Mouse (Mus musculus) myocyte (in vitro differentiated cells): ENCODE measurements at regions not wholly inside any gene's neighbourhood (a gene's known extent, or its start where the extent isn't known, plus 50 kb on each side); places are given as distances from the start of the nearest gene placed in this dataset.

Experiments
- H3K27me3 ChIP-seq: one replicate; pipeline ENCODE4 v1.6.1; 2011; ENCODE audit not compliant: control insufficient read depth, insufficient read depth, insufficient read length
- H3K36me3 ChIP-seq: one replicate; pipeline ENCODE4 v1.6.1; 2011; ENCODE audit not compliant: control insufficient read depth, insufficient read depth
- H3K4me2 ChIP-seq: one replicate; pipeline ENCODE4 v1.6.1; 2011; ENCODE audit warnings: low read depth, control low read depth
- H3K4me3 ChIP-seq: one replicate; pipeline ENCODE4 v1.5.1; 2011; ENCODE audit warnings: mild to moderate bottlenecking, control low read depth, moderate library complexity
- H3K79me2 ChIP-seq: one replicate; pipeline ENCODE4 v1.6.1; 2011; ENCODE audit not compliant: control insufficient read depth, insufficient read depth
- H3ac ChIP-seq: one replicate; pipeline ENCODE4 v1.6.1; 2011; ENCODE audit not compliant: control insufficient read depth, insufficient read length
- CEBPB ChIP-seq: IDR thresholded peaks from 2 replicates; pipeline ENCODE4 v1.6.1; 2011; ENCODE audit warnings: mild to moderate bottlenecking, moderate library complexity; ENCODE audit not compliant: poor library complexity, insufficient read depth, severe bottlenecking
- E2F4 ChIP-seq: IDR thresholded peaks from one replicate; pipeline ENCODE4 v1.6.1; 2011; ENCODE audit warnings: mild to moderate bottlenecking, control low read depth, moderate library complexity; ENCODE audit not compliant: insufficient read depth
- MAX ChIP-seq: IDR thresholded peaks from one replicate; pipeline ENCODE4 v1.6.1; 2011; ENCODE audit warnings: low read depth, mild to moderate bottlenecking, control low read depth
- MYOD1 ChIP-seq, 3 experiments: IDR thresholded peaks; one replicate each; pipeline ENCODE4 v1.6.1; 2011; ENCODE audit warnings: control low read depth in 2 of 3, low read depth in 2 of 3, mild to moderate bottlenecking in 2 of 3, moderate library complexity in 1 of 3; ENCODE audit not compliant: insufficient read length in 2 of 3, control insufficient read depth in 1 of 3
- MYOG ChIP-seq, 3 experiments: IDR thresholded peaks; one replicate each; pipeline ENCODE4 v1.6.1; 2011; ENCODE audit warnings: control low read depth in 2 of 3, low read depth in 2 of 3, mild to moderate bottlenecking in 2 of 3; ENCODE audit not compliant: insufficient read length in 2 of 3, control insufficient read depth in 1 of 3, insufficient read depth in 1 of 3
- POLR2A ChIP-seq: IDR thresholded peaks from one replicate; pipeline ENCODE4 v1.6.1; 2011; ENCODE audit warnings: low read depth, mild to moderate bottlenecking, control low read depth, moderate library complexity; ENCODE audit not compliant: insufficient read length
- POLR2AphosphoS2 ChIP-seq: IDR thresholded peaks from one replicate; pipeline ENCODE4 v1.6.1; 2011; ENCODE audit warnings: low read depth, control low read depth; ENCODE audit not compliant: insufficient read length
- REST ChIP-seq: IDR thresholded peaks from one replicate; pipeline ENCODE4 v1.6.1; 2011; ENCODE audit warnings: mild to moderate bottlenecking, control low read depth, moderate library complexity; ENCODE audit not compliant: insufficient read depth, insufficient read length
- SRF ChIP-seq: IDR thresholded peaks from one replicate; pipeline ENCODE4 v1.6.1; 2011; ENCODE audit warnings: low read depth; ENCODE audit not compliant: control insufficient read depth, insufficient read length
- TCF12 ChIP-seq: IDR thresholded peaks from one replicate; pipeline ENCODE4 v1.6.1; 2011; ENCODE audit warnings: mild to moderate bottlenecking, control low read depth; ENCODE audit not compliant: poor library complexity, insufficient read depth, severe bottlenecking
- TCF3 ChIP-seq: IDR thresholded peaks from one replicate; pipeline ENCODE4 v1.6.1; 2011; ENCODE audit warnings: low read depth, control low read depth; ENCODE audit not compliant: insufficient read length
- USF1 ChIP-seq: IDR thresholded peaks from one replicate; pipeline ENCODE4 v1.6.1; 2011; ENCODE audit warnings: low read depth, mild to moderate bottlenecking, control low read depth, moderate library complexity

DNA sequence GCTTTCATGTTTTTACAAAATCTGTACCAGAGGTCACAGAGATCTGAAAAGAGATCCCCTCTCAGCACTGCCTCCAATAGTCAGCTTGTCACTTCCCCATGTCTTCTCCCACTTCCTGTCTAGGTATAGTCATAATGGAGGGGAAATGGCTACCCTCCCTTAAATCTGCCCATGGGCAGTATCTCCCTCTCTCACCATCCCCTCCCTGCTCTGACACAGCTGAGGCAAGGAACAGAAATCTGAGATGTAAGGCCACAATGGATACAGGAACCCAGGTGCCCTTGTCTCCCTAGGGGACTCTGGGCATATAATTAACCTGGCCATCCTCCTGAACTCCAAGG is 66.7 kb upstream of the Insig1 start:
- H3ac ChIP-seq = no peak overlapping the region
- no peak overlapping the region for H3K4me3 ChIP-seq
- H3K27me3 ChIP-seq = no peaks in the 10 kb centered on the region
- H3K4me2 ChIP-seq = no peak overlapping the region
- H3K79me2 ChIP-seq = no peaks in the 10 kb centered on the region
- no peak for TF ChIP-seq REST
- TF ChIP-seq E2F4 = no peak
- TF ChIP-seq USF1 = no peak
- TF ChIP-seq CEBPB = no peak
- TF ChIP-seq TCF3 = no peak
- TF ChIP-seq MYOD1 (IDR thresholded peaks at IDR 0.05; ENCODE audit: control insufficient read depth in 1 of 3, insufficient read length in 2 of 3, low read depth in 2 of 3) = no peak
- TF ChIP-seq POLR2A = no peak
- TF ChIP-seq MAX = no peak
- TF ChIP-seq POLR2AphosphoS2 = no peak
- no peak for TF ChIP-seq TCF12
- TF ChIP-seq MYOG (IDR thresholded peaks at IDR 0.05; ENCODE audit: control insufficient read depth in 1 of 3, insufficient read depth in 1 of 3, insufficient read length in 2 of 3, low read depth in 2 of 3) = no peak
- no peak for TF ChIP-seq SRF
- no peaks in the 10 kb centered on the region for H3K36me3 ChIP-seq

DNA sequence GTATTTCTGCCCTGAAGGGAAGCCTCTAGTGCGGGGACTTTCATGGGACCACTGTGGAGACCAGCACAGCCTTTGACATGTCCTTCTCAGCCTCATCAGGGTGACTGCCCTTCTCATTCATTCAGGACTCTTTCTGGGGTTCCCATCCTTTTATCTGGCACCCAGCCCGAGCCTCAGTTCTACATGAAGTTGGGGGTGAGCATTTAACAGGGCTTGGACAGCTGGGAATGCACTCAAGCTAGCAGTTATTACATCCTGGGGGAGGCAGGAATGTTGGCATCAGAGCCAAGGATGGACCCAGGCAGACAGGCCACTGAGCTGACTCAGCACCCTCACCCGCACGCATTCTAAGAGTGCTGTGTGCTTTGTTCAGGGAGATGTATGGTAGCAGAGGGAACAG is 61.8 kb upstream of the Insig1 start:
- Histone ChIP-seq H3K4me3 (no peak overlapping the region), H3K36me3 (no peaks in the 10 kb centered on the region), H3K4me2 (peak overlapping the region; percentile 2), H3K27me3 (no peaks in the 10 kb centered on the region), H3K79me2 (no peaks in the 10 kb centered on the region), H3ac (no peak overlapping the region)
- no peak for TF ChIP-seq POLR2A
- no peak for TF ChIP-seq TCF3
- no peak for TF ChIP-seq MAX
- TF ChIP-seq MYOD1 (IDR thresholded peaks at IDR 0.05; ENCODE audit: control insufficient read depth in 1 of 3, insufficient read length in 2 of 3, low read depth in 2 of 3) = peak in 2 of 3 experiments; percentile 20 to 87
- peak in 1 of 3 experiments; percentile 57 for TF ChIP-seq MYOG (IDR thresholded peaks at IDR 0.05; ENCODE audit: control insufficient read depth in 1 of 3, insufficient read depth in 1 of 3, insufficient read length in 2 of 3, low read depth in 2 of 3)
- no peak for TF ChIP-seq CEBPB
- TF ChIP-seq TCF12 = no peak

DNA sequence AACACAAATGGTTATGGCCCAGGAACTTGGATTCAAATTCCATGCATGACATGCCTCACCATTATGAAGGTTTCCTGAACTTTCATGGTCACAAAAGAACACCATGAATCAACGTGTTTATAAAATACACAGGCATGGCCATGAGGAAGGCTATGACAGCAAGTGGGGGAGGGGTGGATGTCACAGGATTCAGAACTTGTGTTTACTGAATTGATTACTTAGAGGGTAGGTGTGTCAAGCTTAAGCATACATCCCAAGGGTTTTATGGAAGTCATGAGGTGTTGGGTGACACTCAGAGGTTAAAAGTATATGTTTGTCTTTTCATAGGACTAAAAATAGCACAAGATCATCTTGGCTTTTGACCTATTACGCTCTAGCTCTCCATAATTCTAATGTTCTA is 61.3 kb upstream of the Insig1 start:
- Histone ChIP-seq H3K4me3 (no peak overlapping the region), H3ac (no peak overlapping the region), H3K27me3 (no peaks in the 10 kb centered on the region), H3K36me3 (no peaks in the 10 kb centered on the region), H3K79me2 (no peaks in the 10 kb centered on the region), H3K4me2 (no peak overlapping the region)
- no peak for TF ChIP-seq TCF3
- TF ChIP-seq REST = no peak
- TF ChIP-seq POLR2AphosphoS2 = no peak
- TF ChIP-seq USF1 = no peak
- no peak for TF ChIP-seq MAX
- TF ChIP-seq SRF = no peak
- no peak for TF ChIP-seq CEBPB
- no peak for TF ChIP-seq POLR2A

DNA sequence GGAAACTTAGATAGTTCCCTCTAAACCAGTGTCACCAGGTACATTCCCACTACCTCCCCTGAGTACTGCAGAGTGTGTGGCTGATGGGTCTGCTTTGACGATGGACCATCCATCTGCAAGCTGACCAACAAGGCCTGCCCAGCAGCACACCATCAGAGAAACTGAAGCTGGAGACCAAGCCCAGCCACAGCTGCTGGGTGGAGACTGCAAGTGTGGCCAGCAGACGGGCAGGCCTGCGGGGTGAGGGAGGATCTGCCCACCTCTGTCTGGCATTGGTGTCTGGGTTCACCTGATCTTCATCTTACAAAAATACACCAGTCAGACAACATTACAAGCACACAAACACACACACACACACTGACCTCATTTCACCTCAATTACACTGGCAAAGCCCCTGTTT is 60.6 kb upstream of the Insig1 start:
- H3K4me2 ChIP-seq = no peak overlapping the region
- H3K36me3 ChIP-seq = no peaks in the 10 kb centered on the region
- H3ac ChIP-seq = no peak overlapping the region
- H3K79me2 ChIP-seq = no peaks in the 10 kb centered on the region
- no peak overlapping the region for H3K4me3 ChIP-seq
- H3K27me3 ChIP-seq = no peaks in the 10 kb centered on the region
- TF ChIP-seq MYOD1 (IDR thresholded peaks at IDR 0.05; ENCODE audit: control insufficient read depth in 1 of 3, insufficient read length in 2 of 3, low read depth in 2 of 3) = peak in 1 of 3 experiments; percentile 76
- TF ChIP-seq USF1 = no peak
- peak in 1 of 3 experiments; percentile 71 for TF ChIP-seq MYOG (IDR thresholded peaks at IDR 0.05; ENCODE audit: control insufficient read depth in 1 of 3, insufficient read depth in 1 of 3, insufficient read length in 2 of 3, low read depth in 2 of 3)

DNA sequence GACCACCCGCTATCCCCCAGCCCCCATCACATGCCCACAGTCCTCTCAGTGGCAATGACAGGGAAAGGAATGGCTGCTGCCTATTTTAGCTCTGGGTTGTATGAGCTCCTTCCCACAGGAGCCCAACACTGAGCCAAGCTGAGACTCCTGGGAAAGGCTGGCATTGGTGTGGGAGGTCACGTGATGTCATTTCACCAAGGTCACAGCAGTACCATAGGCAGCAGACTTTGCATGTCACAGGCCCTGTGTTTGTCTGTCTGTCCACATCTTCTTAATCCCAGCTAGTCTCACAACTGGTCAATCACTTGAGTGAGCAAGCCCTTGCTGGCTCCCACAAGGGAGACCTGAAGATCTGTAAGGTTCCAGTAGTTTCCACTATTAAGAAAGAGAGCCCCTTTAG is 58.7 kb upstream of the Insig1 start:
- Histone ChIP-seq H3ac (no peak overlapping the region), H3K36me3 (no peaks in the 10 kb centered on the region), H3K27me3 (no peaks in the 10 kb centered on the region), H3K4me2 (no peak overlapping the region), H3K79me2 (no peaks in the 10 kb centered on the region), H3K4me3 (no peak overlapping the region)
- no peak for TF ChIP-seq USF1
- no peak for TF ChIP-seq TCF12
- no peak for TF ChIP-seq E2F4
- TF ChIP-seq MYOG (IDR thresholded peaks at IDR 0.05; ENCODE audit: control insufficient read depth in 1 of 3, insufficient read depth in 1 of 3, insufficient read length in 2 of 3, low read depth in 2 of 3) = no peak
- no peak for TF ChIP-seq MAX
- no peak for TF ChIP-seq TCF3
- TF ChIP-seq SRF = no peak
- no peak for TF ChIP-seq POLR2A
- TF ChIP-seq REST = no peak
- no peak for TF ChIP-seq POLR2AphosphoS2
- no peak for TF ChIP-seq CEBPB
- no peak for TF ChIP-seq MYOD1 (IDR thresholded peaks at IDR 0.05; ENCODE audit: control insufficient read depth in 1 of 3, insufficient read length in 2 of 3, low read depth in 2 of 3)
